Mouse (Mus musculus) stomach, embryonic 14.5 days (tissue): ENCODE measurements at regions not wholly inside any gene's neighbourhood (a gene's known extent, or its start where the extent isn't known, plus 50 kb on each side); places are given as distances from the start of the nearest gene placed in this dataset.

Experiments
- ATAC-seq: fragments of 200-750 bp; cut with Nextera tagmentation; 2 replicates; pipeline ENCODE4 v1.8.0; 2017; ENCODE audit warnings: low read depth, moderate TSS enrichment; ENCODE audit not compliant: insufficient number of reproducible peaks, insufficient read depth, low FRiP score
- H3K27ac ChIP-seq: fragments of 300-500 bp; sonication (generic); 2 replicates; pipeline ENCODE4 v1.5.1; 2014; ENCODE audit warnings: mild to moderate bottlenecking, low read length, moderate library complexity, mixed read lengths
- H3K27me3 ChIP-seq: fragments of 300-500 bp; sonication (generic); 2 replicates; pipeline ENCODE4 v1.6.1; 2014; ENCODE audit warnings: low read length, control low read depth, mixed read lengths; ENCODE audit not compliant: control insufficient read depth, insufficient read depth
- H3K36me3 ChIP-seq: fragments of 300-500 bp; sonication (generic); 2 replicates; pipeline ENCODE4 v1.6.1; 2014; ENCODE audit warnings: mild to moderate bottlenecking, control low read depth, low read length, moderate library complexity, mixed read lengths; ENCODE audit not compliant: control insufficient read depth, insufficient read depth
- H3K4me1 ChIP-seq: fragments of 300-500 bp; sonication (generic); 2 replicates; pipeline ENCODE4 v1.6.1; 2014; ENCODE audit warnings: low read length, control low read depth, mixed read lengths; ENCODE audit not compliant: control insufficient read depth, insufficient read depth
- H3K4me2 ChIP-seq: fragments of 300-500 bp; sonication (generic); replicated peaks from 2 replicates; pipeline ENCODE4 v1.6.1; 2014; ENCODE audit warnings: low read depth, low read length, control low read depth
- H3K4me3 ChIP-seq: fragments of 300-500 bp; sonication (generic); 2 replicates; pipeline ENCODE4 v1.5.1; 2014; ENCODE audit warnings: low read depth, low read length, control low read depth
- H3K9ac ChIP-seq: fragments of 300-500 bp; sonication (generic); replicated peaks from 2 replicates; pipeline ENCODE4 v1.6.1; 2014; ENCODE audit warnings: low read depth, mild to moderate bottlenecking, control low read depth, low read length, moderate library complexity, mixed read lengths
- H3K9me3 ChIP-seq: fragments of 300-500 bp; sonication (generic); 2 replicates; pipeline ENCODE4 v1.6.1; 2016; ENCODE audit warnings: low read depth, low read length, control low read depth; ENCODE audit not compliant: control insufficient read depth
- WGBS: fragments of 180-500 bp; shearing (Covaris S2); extraction: QIAGEN DNeasy Blood & Tissue Kit; methylation state at CpG from one replicate; pipeline ENCODE4 v1.1.7; 2014; 5-methylcytosine and 5-hydroxymethylcytosine counted together

GRCm38 (mm10) chr8:7853169-7853568 lies 807.9 kb downstream of the Efnb2 start:
- Histone ChIP-seq H3K27ac (no peak overlapping the region), H3K4me1 (no peaks in the 10 kb centered on the region), H3K4me3 (no peak overlapping the region), H3K9me3 (no peaks in the 10 kb centered on the region), H3K4me2 (no peak overlapping the region), H3K9ac (no peak overlapping the region), H3K36me3 (no peaks in the 10 kb centered on the region), H3K27me3 (no peaks in the 10 kb centered on the region)
- WGBS, result 91% methylated on average over 1 of the region's 1 CpGs
- ATAC-seq, result no peak

DNA sequence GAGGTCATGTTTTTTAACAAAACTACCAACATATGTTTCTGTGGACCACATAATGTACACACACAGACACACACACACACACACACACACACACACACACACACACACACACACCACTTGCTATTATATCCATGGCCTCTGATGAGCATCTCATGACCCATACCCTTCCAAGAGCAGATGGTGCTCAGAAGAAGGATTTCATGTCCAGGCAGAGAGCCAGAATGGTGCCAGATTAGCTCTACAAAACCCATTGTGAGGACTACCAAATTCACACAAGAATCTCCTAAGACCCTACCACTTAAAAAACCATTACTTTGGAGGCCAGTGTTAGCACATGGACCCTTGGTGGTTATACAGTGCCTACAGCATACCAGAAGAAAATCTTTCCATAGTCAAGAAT lies 810.5 kb downstream of the Efnb2 start:
- Histone ChIP-seq H3K27me3 (no peaks in the 10 kb centered on the region), H3K36me3 (no peaks in the 10 kb centered on the region), H3K4me3 (no peak overlapping the region), H3K27ac (no peak overlapping the region), H3K4me2 (no peak overlapping the region), H3K4me1 (no peaks in the 10 kb centered on the region), H3K9me3 (no peaks in the 10 kb centered on the region), H3K9ac (no peak overlapping the region)
- ATAC-seq, result no peak

DNA sequence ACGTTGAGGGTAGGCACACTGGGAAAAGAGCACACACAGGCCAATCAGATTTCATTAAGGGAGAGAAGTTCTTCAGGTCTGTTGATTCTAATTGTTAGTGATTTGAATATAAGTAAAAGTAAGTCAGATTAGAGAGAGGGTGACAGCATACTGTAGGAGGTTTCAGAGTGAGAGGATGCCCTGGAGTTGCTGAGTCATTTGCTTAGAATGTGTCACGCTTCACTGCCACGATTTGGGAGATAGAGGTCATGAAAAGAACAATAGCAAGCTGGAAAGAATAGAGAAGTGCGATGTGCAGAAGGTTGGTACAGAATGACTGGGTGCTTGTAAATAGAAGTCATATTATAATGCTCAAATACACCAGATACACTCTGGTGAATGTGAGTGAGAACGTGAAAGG lies 829.1 kb downstream of the Efnb2 start:
- no peak for ATAC-seq
- H3K27ac ChIP-seq, result no peak overlapping the region
- WGBS, result 82% methylated on average over 5 of the region's 5 CpGs

DNA sequence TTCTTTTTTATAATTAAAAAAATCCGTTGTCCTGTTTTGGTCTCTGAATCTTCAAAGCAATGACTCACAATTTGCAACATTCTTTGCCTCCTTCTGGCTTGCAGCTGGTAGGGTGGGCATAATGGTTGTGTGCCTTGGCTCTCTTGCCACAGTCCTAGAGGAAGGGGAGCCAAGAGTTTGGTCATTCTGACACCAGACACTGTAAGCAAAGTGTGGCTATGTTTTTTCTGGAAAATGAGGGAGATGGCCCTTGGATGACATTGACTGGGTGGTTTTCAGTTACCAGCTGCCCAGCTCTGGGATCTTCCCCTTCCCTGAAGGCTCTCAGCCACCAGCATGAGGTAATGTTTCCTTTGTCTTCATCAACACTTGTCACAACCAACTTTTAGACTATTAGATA lies 833.2 kb downstream of the Efnb2 start:
- H3K4me3 ChIP-seq, result no peak overlapping the region
- H3K4me1 ChIP-seq, result no peaks in the 10 kb centered on the region
- no peaks in the 10 kb centered on the region for H3K36me3 ChIP-seq
- no peaks in the 10 kb centered on the region for H3K27me3 ChIP-seq
- H3K9ac ChIP-seq, result no peak overlapping the region
- no peak overlapping the region for H3K27ac ChIP-seq
- no peaks in the 10 kb centered on the region for H3K9me3 ChIP-seq
- 90% methylated on average over 1 of the region's 1 CpGs for WGBS
- ATAC-seq, result no peak
- no peak overlapping the region for H3K4me2 ChIP-seq

More for the DNA sequence above, 829.1 kb downstream of the Efnb2 start:
- Histone ChIP-seq H3K36me3 (no peaks in the 10 kb centered on the region), H3K4me1 (no peaks in the 10 kb centered on the region), H3K4me3 (no peak overlapping the region), H3K4me2 (no peak overlapping the region), H3K27me3 (no peaks in the 10 kb centered on the region), H3K9me3 (no peaks in the 10 kb centered on the region), H3K9ac (no peak overlapping the region)

- no peak overlapping the region for H3K9ac ChIP-seq
- ATAC-seq, result no peak
- no peaks in the 10 kb centered on the region for H3K27me3 ChIP-seq
- no peak overlapping the region for H3K27ac ChIP-seq
- H3K9me3 ChIP-seq, result no peaks in the 10 kb centered on the region
- H3K4me2 ChIP-seq, result no peak overlapping the region
- 71% methylated on average over 1 of the region's 1 CpGs for WGBS
- H3K4me3 ChIP-seq, result no peak overlapping the region
- H3K4me1 ChIP-seq, result no peaks in the 10 kb centered on the region
- H3K36me3 ChIP-seq, result no peaks in the 10 kb centered on the region
These were observed 852.6 kb downstream of the Efnb2 start for GRCm38 (mm10) chr8:7808395-7808794.

GRCm38 (mm10) chr8:7799221-7799620 lies 861.8 kb downstream of the Efnb2 start:
- no peaks in the 10 kb centered on the region for H3K9me3 ChIP-seq
- 70% methylated on average over 3 of the region's 3 CpGs for WGBS
- H3K4me1 ChIP-seq, result no peaks in the 10 kb centered on the region
- no peak overlapping the region for H3K4me3 ChIP-seq
- H3K27ac ChIP-seq, result no peak overlapping the region
- H3K4me2 ChIP-seq, result no peak overlapping the region
- H3K9ac ChIP-seq, result no peak overlapping the region
- no peaks in the 10 kb centered on the region for H3K27me3 ChIP-seq
- H3K36me3 ChIP-seq, result no peaks in the 10 kb centered on the region
- no peak for ATAC-seq

DNA sequence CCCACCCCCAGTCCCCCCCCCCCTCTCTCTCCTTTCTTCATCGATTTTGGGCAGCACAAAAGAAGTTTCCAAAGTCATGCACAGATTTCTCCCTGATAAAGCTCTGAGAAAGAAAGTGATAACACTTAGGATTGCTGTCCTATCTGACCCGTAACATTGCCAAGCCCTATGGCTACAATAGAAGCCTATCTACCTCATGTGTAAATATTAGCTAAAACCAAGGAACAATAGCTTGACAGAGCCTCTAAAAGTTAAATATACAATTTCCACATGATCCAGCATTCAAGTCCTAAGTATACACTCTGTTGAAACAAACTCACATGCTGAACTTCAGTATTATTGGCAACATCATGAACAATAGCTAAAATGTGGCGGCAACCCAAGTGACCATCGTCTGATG lies 864.9 kb downstream of the Efnb2 start:
- no peaks in the 10 kb centered on the region for H3K27me3 ChIP-seq
- H3K27ac ChIP-seq, result no peak overlapping the region
- no peak overlapping the region for H3K4me2 ChIP-seq
- H3K4me3 ChIP-seq, result no peak overlapping the region
- no peaks in the 10 kb centered on the region for H3K9me3 ChIP-seq
- 71% methylated on average over 4 of the region's 4 CpGs for WGBS
- no peaks in the 10 kb centered on the region for H3K36me3 ChIP-seq
- ATAC-seq, result peak; percentile 65
- no peak overlapping the region for H3K9ac ChIP-seq
- H3K4me1 ChIP-seq, result no peaks in the 10 kb centered on the region

GRCm38 (mm10) chr8:7763820-7764219 lies 897.2 kb downstream of the Efnb2 start:
- WGBS, result 80% methylated on average over 3 of the region's 3 CpGs
- H3K4me3 ChIP-seq, result no peak overlapping the region
- no peak overlapping the region for H3K27ac ChIP-seq
- H3K27me3 ChIP-seq, result no peaks in the 10 kb centered on the region
- no peak overlapping the region for H3K4me2 ChIP-seq
- H3K4me1 ChIP-seq, result no peaks in the 10 kb centered on the region
- ATAC-seq, result no peak
- no peaks in the 10 kb centered on the region for H3K36me3 ChIP-seq
- no peaks in the 10 kb centered on the region for H3K9me3 ChIP-seq
- no peak overlapping the region for H3K9ac ChIP-seq

- no peak overlapping the region for H3K4me2 ChIP-seq
- no peaks in the 10 kb centered on the region for H3K27me3 ChIP-seq
- ATAC-seq, result no peak
- no peaks in the 10 kb centered on the region for H3K36me3 ChIP-seq
- no peak overlapping the region for H3K27ac ChIP-seq
- H3K4me3 ChIP-seq, result no peak overlapping the region
- 82% methylated on average over 4 of the region's 4 CpGs for WGBS
- no peaks in the 10 kb centered on the region for H3K9me3 ChIP-seq
- no peak overlapping the region for H3K9ac ChIP-seq
- no peaks in the 10 kb centered on the region for H3K4me1 ChIP-seq
These were observed 900.1 kb downstream of the Efnb2 start for GRCm38 (mm10) chr8:7760987-7761386.
